Mouse (Mus musculus): ENCODE data around the gene Myt1l.

DNA sequence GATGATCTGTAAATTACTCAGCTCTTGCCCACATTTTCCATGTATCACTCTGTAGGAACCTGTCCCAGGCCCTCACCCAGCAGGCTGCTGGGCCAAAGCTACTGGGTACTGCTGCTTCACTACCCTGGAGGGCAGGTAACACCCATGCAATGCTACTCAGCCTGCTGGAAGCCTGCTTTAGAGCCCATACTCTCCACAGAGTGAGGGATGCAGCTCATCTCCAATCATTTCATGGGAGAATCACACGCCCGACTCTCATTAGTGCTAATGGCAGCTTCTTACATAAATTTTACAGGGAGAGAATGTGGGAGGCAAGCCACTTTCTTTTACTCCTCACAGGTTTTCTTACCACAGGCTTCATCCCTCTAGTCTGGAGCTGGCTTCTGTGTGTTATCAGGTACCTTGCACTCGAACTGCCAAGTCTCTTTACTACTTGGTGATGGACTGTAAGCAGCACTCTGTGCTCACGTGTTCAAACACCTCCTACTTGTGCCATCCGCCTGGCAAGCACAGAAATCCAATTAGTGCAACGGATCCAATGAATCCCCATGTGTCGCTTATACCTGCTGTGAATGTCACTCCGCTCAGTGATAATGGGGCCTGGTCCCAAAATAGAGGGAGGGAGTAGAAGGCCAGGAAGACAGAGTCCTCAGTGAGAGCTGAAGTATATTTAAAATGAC lies 212.3 kb downstream of the Myt1l start:
- no peak for TF ChIP-seq CTCF (conservative IDR thresholded peaks at IDR 0.05; ENCODE audit: insufficient read depth, insufficient read length, low read depth, low read length)
- no peak for TF ChIP-seq POLR2A (IDR thresholded peaks at IDR 0.05; ENCODE audit: low read depth, low read length)

Data from kidney, adult 2 months (tissue).